Mouse (Mus musculus): ENCODE measurements at regions not wholly inside any gene's neighbourhood (a gene's known extent, or its start where the extent isn't known, plus 50 kb on each side); places are given as distances from the start of the nearest gene placed in this dataset.

GRCm38 (mm10) chr4:81728961-81729360 is 286.3 kb upstream of the Mpdz start:
- H3K79me2 ChIP-seq (ENCODE audit: control insufficient read depth, insufficient read depth, low read length, poor library complexity): no peaks in the 10 kb centered on the region
- no peaks in the 10 kb centered on the region for H3K9me3 ChIP-seq (replicated peaks; ENCODE audit: insufficient read depth, low read length)
- H3K9ac ChIP-seq (ENCODE audit: control insufficient read depth, low read depth, low read length, poor library complexity, severe bottlenecking): no peak overlapping the region
- no peaks in the 10 kb centered on the region for H3K27me3 ChIP-seq (ENCODE audit: control insufficient read depth in 1 of 2, insufficient read depth in 2 of 2, low read length in 2 of 2)
- H3K4me1 ChIP-seq (ENCODE audit: control insufficient read depth in 1 of 2, insufficient read depth in 2 of 2, low read length in 2 of 2): no peaks in the 10 kb centered on the region
- H3K36me3 ChIP-seq (ENCODE audit: control insufficient read depth in 1 of 2, insufficient read depth in 2 of 2, low read length in 2 of 2): no peaks in the 10 kb centered on the region
- TF ChIP-seq MYB (IDR thresholded peaks at IDR 0.05; ENCODE audit: low read depth, low read length) (no peak), MYC (IDR thresholded peaks at IDR 0.05; ENCODE audit: low read depth, low read length) (no peak), MXI1 (IDR thresholded peaks at IDR 0.05; ENCODE audit: low read depth, low read length) (no peak), HCFC1 (IDR thresholded peaks at IDR 0.05; ENCODE audit: low read depth, low read length) (no peak), MEF2A (IDR thresholded peaks at IDR 0.05; ENCODE audit: extremely low read depth, insufficient replicate concordance, low read depth, low read length, poor library complexity, severe bottlenecking) (no peak)
- DNase-seq (ENCODE audit: low read depth, low spot score): no peak
- no peak overlapping the region for H3K27ac ChIP-seq (ENCODE audit: control insufficient read depth, low read depth, low read length)
- H3K4me3 ChIP-seq (ENCODE audit: control insufficient read depth in 1 of 2, insufficient read depth in 1 of 2, low read depth in 2 of 2, low read length in 2 of 2): no peak overlapping the region

GRCm38 (mm10) chr4:81727735-81728581 is 285.3 kb upstream of the Mpdz start:
- H3K4me1 ChIP-seq (ENCODE audit: control insufficient read depth in 1 of 2, insufficient read depth in 2 of 2, low read length in 2 of 2): no peaks in the 10 kb centered on the region

GRCm38 (mm10) chr4:81726761-81727723 is 284.4 kb upstream of the Mpdz start:
- TF ChIP-seq ZMIZ1 (IDR thresholded peaks at IDR 0.05; ENCODE audit: low read depth, low read length): no peak
- TF ChIP-seq USF1 (IDR thresholded peaks at IDR 0.05; ENCODE audit: low read depth, low read length): no peak
- no peak for TF ChIP-seq BHLHE40 (IDR thresholded peaks at IDR 0.05; ENCODE audit: borderline replicate concordance, low read depth, low read length)
- TF ChIP-seq UBTF (IDR thresholded peaks at IDR 0.05; ENCODE audit: borderline replicate concordance, insufficient read depth, low read depth, low read length): no peak
- no peak for TF ChIP-seq ZKSCAN1 (IDR thresholded peaks at IDR 0.05; ENCODE audit: low read depth, low read length)
- TF ChIP-seq JUND (IDR thresholded peaks at IDR 0.05; ENCODE audit: low read depth, low read length): no peak
- no peak for TF ChIP-seq POLR2AphosphoS2 (IDR thresholded peaks at IDR 0.05; ENCODE audit: low read length)
- TF ChIP-seq USF2 (IDR thresholded peaks at IDR 0.05; ENCODE audit: borderline replicate concordance in 1 of 2, insufficient read depth in 1 of 2, low read depth in 1 of 2, low read length in 2 of 2): no peak
- no peak for TF ChIP-seq CHD1 (IDR thresholded peaks at IDR 0.05; ENCODE audit: low read depth, low read length)
- no peak for TF ChIP-seq NELFE (IDR thresholded peaks at IDR 0.05; ENCODE audit: low read depth, low read length)
- no peak overlapping the region for H3K27ac ChIP-seq (ENCODE audit: control insufficient read depth, low read depth, low read length)
- H3K4me1 ChIP-seq (ENCODE audit: control insufficient read depth in 1 of 2, insufficient read depth in 2 of 2, low read length in 2 of 2): no peaks in the 10 kb centered on the region
- H3K9ac ChIP-seq (ENCODE audit: control insufficient read depth, low read depth, low read length, poor library complexity, severe bottlenecking): no peak overlapping the region
- H3K9me3 ChIP-seq (replicated peaks; ENCODE audit: insufficient read depth, low read length): no peaks in the 10 kb centered on the region
- no peak for DNase-seq (ENCODE audit: low read depth, low spot score)
- H3K36me3 ChIP-seq (ENCODE audit: control insufficient read depth in 1 of 2, insufficient read depth in 2 of 2, low read length in 2 of 2): no peaks in the 10 kb centered on the region
- no peaks in the 10 kb centered on the region for H3K27me3 ChIP-seq (ENCODE audit: control insufficient read depth in 1 of 2, insufficient read depth in 2 of 2, low read length in 2 of 2)
- no peak overlapping the region for H3K4me3 ChIP-seq (ENCODE audit: control insufficient read depth in 1 of 2, insufficient read depth in 1 of 2, low read depth in 2 of 2, low read length in 2 of 2)
- H3K79me2 ChIP-seq (ENCODE audit: control insufficient read depth, insufficient read depth, low read length, poor library complexity): no peaks in the 10 kb centered on the region

More at GRCm38 (mm10) chr4:81727735-81728581, 285.3 kb upstream of the Mpdz start:
- Histone ChIP-seq H3K79me2 (ENCODE audit: control insufficient read depth, insufficient read depth, low read length, poor library complexity) (no peaks in the 10 kb centered on the region), H3K9me3 (replicated peaks; ENCODE audit: insufficient read depth, low read length) (no peaks in the 10 kb centered on the region), H3K36me3 (ENCODE audit: control insufficient read depth in 1 of 2, insufficient read depth in 2 of 2, low read length in 2 of 2) (no peaks in the 10 kb centered on the region), H3K4me3 (ENCODE audit: control insufficient read depth in 1 of 2, insufficient read depth in 1 of 2, low read depth in 2 of 2, low read length in 2 of 2) (no peak overlapping the region), H3K27ac (ENCODE audit: control insufficient read depth, low read depth, low read length) (no peak overlapping the region), H3K9ac (ENCODE audit: control insufficient read depth, low read depth, low read length, poor library complexity, severe bottlenecking) (no peak overlapping the region), H3K27me3 (ENCODE audit: control insufficient read depth in 1 of 2, insufficient read depth in 2 of 2, low read length in 2 of 2) (no peaks in the 10 kb centered on the region)
- DNase-seq (ENCODE audit: low read depth, low spot score): no peak
- TF ChIP-seq NRF1 (IDR thresholded peaks at IDR 0.05; ENCODE audit: insufficient read depth, low read depth, low read length, poor library complexity, severe bottlenecking) (no peak), ETS1 (IDR thresholded peaks at IDR 0.05; ENCODE audit: low read depth, low read length) (no peak), BHLHE40 (IDR thresholded peaks at IDR 0.05; ENCODE audit: borderline replicate concordance, low read depth, low read length) (no peak), MYC (IDR thresholded peaks at IDR 0.05; ENCODE audit: low read depth, low read length) (no peak), MAZ (IDR thresholded peaks at IDR 0.05; ENCODE audit: low read depth, low read length) (no peak), SMC3 (IDR thresholded peaks at IDR 0.05; ENCODE audit: low read depth, low read length) (no peak), TCF12 (IDR thresholded peaks at IDR 0.05; ENCODE audit: low read depth, low read length) (no peak), MEF2A (IDR thresholded peaks at IDR 0.05; ENCODE audit: extremely low read depth, insufficient replicate concordance, low read depth, low read length, poor library complexity, severe bottlenecking) (no peak), ELF1 (IDR thresholded peaks at IDR 0.05; ENCODE audit: low read depth, low read length) (no peak), ZKSCAN1 (IDR thresholded peaks at IDR 0.05; ENCODE audit: low read depth, low read length) (no peak), CHD1 (IDR thresholded peaks at IDR 0.05; ENCODE audit: low read depth, low read length) (no peak), MAX (IDR thresholded peaks at IDR 0.05; ENCODE audit: low read length) (no peak), CHD2 (IDR thresholded peaks at IDR 0.05; ENCODE audit: low read length) (no peak)

All from MEL (cell line).